Mouse (Mus musculus) mature B cell (primary cell): Measurements from ENCODE around the gene Nebl.
"Not testable (repeated sequence)": the region's sequence is repeated elsewhere in the genome, so short reads cannot be mapped to it uniquely, and the experiment has no call there.

Experiments used
- in situ Hi-C: fragments of 300-500 bp; cut with MboI; formaldehyde crosslinking; loops from 2 replicates; pipeline ENCODE4 v1.14.3; 2019

Nebl gene

GRCm38 (mm10) chr2:17402511-17402910 lies 328.8 kb downstream of the Nebl start:
- in situ Hi-C loops = no loop called here

- in situ Hi-C loops = no loop called here
Measured at GRCm38 (mm10) chr2:17396235-17396634, 335.0 kb downstream of the Nebl start.

GRCm38 (mm10) chr2:17391389-17391788 lies 339.9 kb downstream of the Nebl start:
- in situ Hi-C loops = no loop called here

- in situ Hi-C loops = no loop called here
Measured at GRCm38 (mm10) chr2:17390513-17391200, 340.6 kb downstream of the Nebl start.

GRCm38 (mm10) chr2:17389886-17390285 lies 341.4 kb downstream of the Nebl start:
- in situ Hi-C loops = no loop called here

GRCm38 (mm10) chr2:17389379-17389778 lies 341.9 kb downstream of the Nebl start:
- in situ Hi-C loops = no loop called here

GRCm38 (mm10) chr2:17382227-17382626 lies 349.0 kb downstream of the Nebl start:
- in situ Hi-C loops = no loop called here

- in situ Hi-C loops = no loop called here
Measured at GRCm38 (mm10) chr2:17375916-17376315, 355.3 kb downstream of the Nebl start.

GRCm38 (mm10) chr2:17365671-17366070 lies 365.6 kb downstream of the Nebl start:
- in situ Hi-C loops = no loop called here

GRCm38 (mm10) chr2:17364971-17365548 lies 366.2 kb downstream of the Nebl start:
- in situ Hi-C loops = no loop called here

- in situ Hi-C loops = no loop called here
Measured at GRCm38 (mm10) chr2:17363337-17364216, 367.7 kb downstream of the Nebl start.

GRCm38 (mm10) chr2:17362181-17362580 lies 369.1 kb downstream of the Nebl start:
- in situ Hi-C loops = no loop called here

- in situ Hi-C loops = no loop called here
Measured at GRCm38 (mm10) chr2:17344643-17345042, 386.6 kb downstream of the Nebl start.

GRCm38 (mm10) chr2:17335451-17335850 lies 395.8 kb downstream of the Nebl start:
- in situ Hi-C loops = no loop called here

GRCm38 (mm10) chr2:17326590-17326989 lies 404.7 kb downstream of the Nebl start:
- in situ Hi-C loops = no loop called here

GRCm38 (mm10) chr2:17316850-17317249 lies 414.4 kb downstream of the Nebl start:
- in situ Hi-C loops = no loop called here

- in situ Hi-C loops = no loop called here
Measured at GRCm38 (mm10) chr2:17301379-17301778, 429.9 kb downstream of the Nebl start.

- in situ Hi-C loops = no loop called here
Measured at GRCm38 (mm10) chr2:17297496-17297895, 433.8 kb downstream of the Nebl start.

GRCm38 (mm10) chr2:17295257-17295656 lies 436.0 kb downstream of the Nebl start:
- in situ Hi-C loops = not testable (repeated sequence)
